In genomic region chr17:5097545-5098475, GRCm38 (mm10) we compare ENCODE assay signal across 14 mouse cellular contexts.
DNase-seq lines count a peak whose midpoint lies in the region; ATAC-seq and TF ChIP-seq lines count a peak whose summit lies in the region.
"Had no signal": no experiment of that assay in that cellular context is flagged by ENCODE, and none has a peak within 500 bp of the region (broad histone marks: within the 10 kb centered on the region; RNA-seq: fewer than 3 reads in every experiment).

No protein-coding gene starts in this region.

- H3K9me3 ChIP-seq in forebrain, embryonic 11.5 days (ENCODE audit: control insufficient read depth, low read length) = no peaks in the 10 kb centered on the region
- H3K9me3 ChIP-seq in forebrain, embryonic 14.5 days (replicated peaks; ENCODE audit: control insufficient read depth, low read length) = no peaks in the 10 kb centered on the region
- no peaks in the 10 kb centered on the region for H3K9me3 ChIP-seq in kidney, embryonic 14.5 days (ENCODE audit: control insufficient read depth, low read length)
- no peaks in the 10 kb centered on the region for H3K9me3 ChIP-seq in megakaryocyte, embryonic 14.5 days
- H3K9me3 ChIP-seq in stomach, postnatal 0 days (ENCODE audit: control insufficient read depth, low read length) = no peaks in the 10 kb centered on the region

- TF ChIP-seq CTCF in layer of hippocampus, adult 2 months (conservative IDR thresholded peaks at IDR 0.05) = no peak
- TF ChIP-seq CTCF in stomach, postnatal 0 days (IDR thresholded peaks at IDR 0.05; ENCODE audit: low read depth) = no peak

- no peak for TF ChIP-seq EP300 in stomach, postnatal 0 days (optimal IDR thresholded peaks at IDR 0.05)

- H3K4me1 ChIP-seq in forebrain, embryonic 11.5 days (replicated peaks; ENCODE audit: control insufficient read depth, insufficient read depth, low read length) = peaks cover 9% of the 10 kb centered on the region; the same call in 1 of the 2 replicates
- H3K4me1 ChIP-seq in forebrain, embryonic 14.5 days (ENCODE audit: control insufficient read depth, insufficient read depth, low read length) = peaks cover 15% of the 10 kb centered on the region
- H3K4me1 ChIP-seq in kidney, embryonic 14.5 days (ENCODE audit: control insufficient read depth, insufficient read depth, low read length) = peaks cover 10% of the 10 kb centered on the region; the same call in 1 of the 2 replicates
- peaks cover 92% of the 10 kb centered on the region for H3K4me1 ChIP-seq in megakaryocyte, embryonic 14.5 days
- peaks cover 2% of the 10 kb centered on the region; the same call in 1 of the 2 replicates for H3K4me1 ChIP-seq in stomach, postnatal 0 days (replicated peaks; ENCODE audit: control insufficient read depth, insufficient read depth)

- DNase-seq in forebrain, embryonic 11.5 days (ENCODE audit: low spot score) = peak; percentile 54
- DNase-seq in forebrain, embryonic 14.5 days (ENCODE audit: low spot score) = no peak
- no peak for DNase-seq in layer of hippocampus, adult 2 months (ENCODE audit: low spot score in 2 of 2)
- DNase-seq in layer of hippocampus, adult 9-11 months = no peak
- DNase-seq in stomach, postnatal 0 days (ENCODE audit: low spot score) = no peak
- no peak for DNase-seq in frontal cortex, postnatal 25 days (ENCODE audit: low spot score in 2 of 2)
- DNase-seq: cerebellum, adult 9-11 months; gastrocnemius, postnatal 36 days; lung, adult 2 months; midbrain, embryonic 14.5 days; right cerebral cortex, postnatal 4 days had no signal

- no peak overlapping the region for H3K9ac ChIP-seq in forebrain, embryonic 11.5 days (ENCODE audit: low read length)
- no peak overlapping the region for H3K9ac ChIP-seq in forebrain, embryonic 14.5 days (ENCODE audit: low read length)
- H3K9ac ChIP-seq in kidney, embryonic 14.5 days (ENCODE audit: low read depth, low read length) = no peak overlapping the region
- no peak overlapping the region for H3K9ac ChIP-seq in stomach, postnatal 0 days (ENCODE audit: low read length)

- no peak overlapping the region for H3K4me3 ChIP-seq in forebrain, embryonic 11.5 days (ENCODE audit: low read depth, low read length)
- H3K4me3 ChIP-seq in forebrain, embryonic 14.5 days (ENCODE audit: low read depth, low read length) = no peak overlapping the region
- H3K4me3 ChIP-seq in layer of hippocampus, adult 2 months = no peak overlapping the region
- H3K4me3 ChIP-seq in kidney, embryonic 14.5 days (ENCODE audit: low read length) = no peak overlapping the region
- H3K4me3 ChIP-seq in megakaryocyte, embryonic 14.5 days (replicated peaks) = peak overlapping the region; percentile 28
- H3K4me3 ChIP-seq in stomach, postnatal 0 days (ENCODE audit: low read depth, low read length) = no peak overlapping the region

- ATAC-seq in forebrain, embryonic 11.5 days (replicated peaks; ENCODE audit: low FRiP score) = no peak
- no peak for ATAC-seq in forebrain, embryonic 14.5 days
- ATAC-seq in kidney, embryonic 14.5 days (ENCODE audit: low FRiP score, low TSS enrichment) = no peak
- ATAC-seq in stomach, postnatal 0 days (ENCODE audit: low FRiP score, low TSS enrichment) = no peak
- ATAC-seq: Patski had no signal

- H3K27ac ChIP-seq in forebrain, embryonic 11.5 days (ENCODE audit: low read depth, low read length) = no peak overlapping the region
- H3K27ac ChIP-seq in forebrain, embryonic 14.5 days (ENCODE audit: low read depth, low read length) = no peak overlapping the region
- 0 out of 2 replicates have a peak overlapping the region, but pooled peaks have one; percentile 18 for H3K27ac ChIP-seq in layer of hippocampus, adult 2 months
- H3K27ac ChIP-seq in kidney, embryonic 14.5 days (ENCODE audit: low read depth, low read length) = 0 out of 2 replicates have a peak overlapping the region, but pooled peaks have one; percentile 14
- no peak overlapping the region for H3K27ac ChIP-seq in stomach, postnatal 0 days (replicated peaks)

- no peak overlapping the region for H3K4me2 ChIP-seq in forebrain, embryonic 11.5 days (ENCODE audit: low read depth, low read length, severe bottlenecking)
- H3K4me2 ChIP-seq in forebrain, embryonic 14.5 days (ENCODE audit: low read length) = no peak overlapping the region
- no peak overlapping the region for H3K4me2 ChIP-seq in kidney, embryonic 14.5 days (replicated peaks; ENCODE audit: low read depth, low read length)
- no peak overlapping the region for H3K4me2 ChIP-seq in stomach, postnatal 0 days (replicated peaks; ENCODE audit: low read depth)

- no peaks in the 10 kb centered on the region for H3K36me3 ChIP-seq in forebrain, embryonic 11.5 days (ENCODE audit: control insufficient read depth, insufficient read depth, low read length)
- no peaks in the 10 kb centered on the region for H3K36me3 ChIP-seq in forebrain, embryonic 14.5 days (ENCODE audit: control insufficient read depth, insufficient read depth, low read length)
- H3K36me3 ChIP-seq in kidney, embryonic 14.5 days (ENCODE audit: control insufficient read depth, insufficient read depth, low read length) = peaks cover 3% of the 10 kb centered on the region
- H3K36me3 ChIP-seq in megakaryocyte, embryonic 14.5 days (replicated peaks; ENCODE audit: low read length) = peaks cover 24% of the 10 kb centered on the region
- no peaks in the 10 kb centered on the region for H3K36me3 ChIP-seq in stomach, postnatal 0 days (ENCODE audit: control insufficient read depth, insufficient read depth, low read length)

- H3K27me3 ChIP-seq in forebrain, embryonic 11.5 days (ENCODE audit: control insufficient read depth, insufficient read depth, low read length) = no peaks in the 10 kb centered on the region
- no peaks in the 10 kb centered on the region for H3K27me3 ChIP-seq in forebrain, embryonic 14.5 days (replicated peaks; ENCODE audit: control insufficient read depth, insufficient read depth, low read length)
- no peaks in the 10 kb centered on the region for H3K27me3 ChIP-seq in kidney, embryonic 14.5 days (ENCODE audit: control insufficient read depth, insufficient read depth, low read length)
- H3K27me3 ChIP-seq in megakaryocyte, embryonic 14.5 days (replicated peaks) = no peaks in the 10 kb centered on the region
- H3K27me3 ChIP-seq in stomach, postnatal 0 days (ENCODE audit: control insufficient read depth, insufficient read depth, low read length) = no peaks in the 10 kb centered on the region
- H3K27me3 ChIP-seq: Patski had no signal

- WGBS in forebrain, embryonic 11.5 days = 72% methylated on average over 21 of the region's 21 CpGs
- WGBS in forebrain, embryonic 14.5 days = 73% methylated on average over 21 of the region's 21 CpGs
- 69% methylated on average over 21 of the region's 21 CpGs for WGBS in kidney, embryonic 14.5 days
- 69% methylated on average over 21 of the region's 21 CpGs for WGBS in stomach, postnatal 0 days

Comparison
In these comparisons a context has a peak if more than half of its experiments do, and no peak if none do; other contexts are left out.
1. H3K27ac ChIP-seq: peak in layer of hippocampus, adult 2 months (single experiment) and kidney, embryonic 14.5 days (single experiment); none in forebrain, embryonic 11.5 days (single experiment), forebrain, embryonic 14.5 days (single experiment) and stomach, postnatal 0 days (single experiment).